Mouse (Mus musculus) neutrophil, adult 65 days (primary cell): Measurements from ENCODE around the gene Plcb2. TPM values are rescaled to one million over a fixed set of nuclear protein-coding genes. Genes with fewer than 3 reads are reported as not detected.

ENCODE experiments used
- total RNA-seq: library from RNA; stranded (reverse); gene quantifications from 2 replicates; pipeline ENCODE4 v1.2.4, GENCODE M21; 2023

Gene Plcb2
- 141 and 180 TPM in 2 replicates for total RNA-seq

DNA sequence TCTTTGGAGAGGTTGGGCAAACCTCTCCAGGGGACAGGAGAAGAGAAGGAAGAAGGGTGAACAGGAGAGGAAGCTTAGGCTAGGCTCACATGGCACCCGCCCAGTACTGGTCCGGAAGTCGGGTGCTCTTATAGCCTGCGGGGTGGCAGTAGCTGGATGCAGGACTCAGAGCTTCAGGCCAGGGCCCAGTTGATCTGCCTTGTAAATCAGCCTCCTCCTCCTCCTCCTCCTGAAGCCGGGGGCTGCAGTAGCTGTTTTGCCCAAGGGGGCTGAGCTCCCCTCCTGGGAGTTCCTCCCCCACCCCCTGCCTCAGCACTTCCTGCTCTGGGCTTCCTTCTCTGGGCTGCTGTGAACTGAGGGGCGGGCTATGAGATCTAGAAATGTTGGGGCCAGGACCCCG is at the start of gene Plcb2:
Plcb2 (minus strand) TSS at position 102 of the 400 bp plus-strand sequence.

DNA sequence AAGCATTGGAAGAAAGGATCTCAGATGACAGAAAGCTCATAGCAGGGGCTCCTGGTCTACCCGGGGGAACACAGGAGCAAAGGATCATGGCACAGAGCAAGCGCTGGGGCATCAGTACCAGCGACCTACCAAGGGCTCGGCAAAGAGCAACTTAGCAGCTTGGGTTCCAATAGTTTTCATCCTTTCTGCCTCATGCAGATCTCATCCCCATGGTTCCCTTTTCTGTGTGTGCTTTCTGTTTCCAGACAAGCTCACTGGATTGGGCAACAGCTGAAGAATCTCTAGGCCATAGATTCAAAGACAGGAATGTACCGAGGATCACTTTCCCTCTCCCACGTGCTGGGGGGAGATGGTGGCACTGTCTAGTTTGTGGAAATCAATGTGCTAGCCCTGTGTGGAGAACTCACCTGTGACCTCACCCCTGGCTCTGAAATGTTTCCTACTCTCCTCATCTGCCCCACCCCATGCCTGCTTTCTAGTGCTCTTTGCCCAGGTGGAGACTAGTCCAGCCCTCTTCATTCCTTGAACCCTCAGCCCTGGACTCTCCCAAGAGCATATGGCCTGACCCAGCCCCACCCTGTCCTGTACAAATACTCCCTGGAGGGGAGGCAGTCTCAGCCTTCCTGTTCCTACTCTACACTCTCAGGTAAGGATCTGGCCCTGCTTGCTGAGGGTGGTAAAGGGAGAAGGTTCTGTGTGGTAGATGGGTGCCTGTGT is 44.1 kb upstream of the Plcb2 start, which contains the start of gene Phgr1:
Phgr1 (plus strand) TSS at position 612 of the 717 bp plus-strand sequence.

DNA sequence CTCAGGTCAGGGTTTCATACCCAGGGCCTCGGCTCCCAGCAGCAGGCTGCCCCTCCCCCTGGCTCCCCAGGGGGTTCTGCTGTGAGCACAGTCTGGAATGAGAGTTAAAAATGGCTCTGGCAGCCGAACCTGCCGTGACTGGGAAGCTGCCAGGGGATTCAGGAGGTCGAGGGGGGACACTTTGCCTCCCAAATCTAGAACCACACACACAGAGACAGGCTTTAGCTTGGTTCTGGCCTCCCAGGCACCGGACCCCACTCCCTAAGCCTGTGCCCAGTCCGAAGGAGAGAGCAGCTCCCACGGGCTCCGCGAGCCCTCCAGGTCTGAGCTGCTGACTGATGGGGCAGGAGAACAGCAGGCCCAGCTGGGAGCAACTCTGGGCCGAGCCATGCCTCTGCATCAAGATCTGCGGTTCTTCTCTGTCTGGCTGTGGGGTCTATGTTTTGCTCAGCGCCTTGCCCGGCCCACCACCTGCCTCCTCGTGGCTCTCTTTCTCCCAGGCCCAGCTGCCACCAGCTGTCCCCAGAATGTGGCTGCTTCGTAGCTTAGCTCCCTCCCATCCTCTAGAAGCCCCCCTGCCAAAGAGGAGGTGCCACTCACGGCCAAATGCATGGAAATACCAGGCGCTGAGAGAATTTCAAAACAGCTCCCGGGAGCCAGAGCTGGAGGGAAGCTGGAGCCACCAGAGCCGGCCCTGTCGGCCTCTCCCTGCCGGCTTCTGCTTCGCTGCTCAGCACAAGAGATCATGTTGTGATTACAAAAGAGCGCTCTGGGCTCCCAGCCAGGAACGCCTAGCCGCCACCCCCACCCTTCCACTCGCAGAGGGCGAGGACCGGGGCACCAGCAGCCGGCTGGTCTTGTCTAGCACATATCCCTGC is 33.9 kb upstream of the Plcb2 start, which contains the start of gene Ccdc9b:
Ccdc9b (minus strand) TSS at position 756 of the 878 bp plus-strand sequence.

DNA sequence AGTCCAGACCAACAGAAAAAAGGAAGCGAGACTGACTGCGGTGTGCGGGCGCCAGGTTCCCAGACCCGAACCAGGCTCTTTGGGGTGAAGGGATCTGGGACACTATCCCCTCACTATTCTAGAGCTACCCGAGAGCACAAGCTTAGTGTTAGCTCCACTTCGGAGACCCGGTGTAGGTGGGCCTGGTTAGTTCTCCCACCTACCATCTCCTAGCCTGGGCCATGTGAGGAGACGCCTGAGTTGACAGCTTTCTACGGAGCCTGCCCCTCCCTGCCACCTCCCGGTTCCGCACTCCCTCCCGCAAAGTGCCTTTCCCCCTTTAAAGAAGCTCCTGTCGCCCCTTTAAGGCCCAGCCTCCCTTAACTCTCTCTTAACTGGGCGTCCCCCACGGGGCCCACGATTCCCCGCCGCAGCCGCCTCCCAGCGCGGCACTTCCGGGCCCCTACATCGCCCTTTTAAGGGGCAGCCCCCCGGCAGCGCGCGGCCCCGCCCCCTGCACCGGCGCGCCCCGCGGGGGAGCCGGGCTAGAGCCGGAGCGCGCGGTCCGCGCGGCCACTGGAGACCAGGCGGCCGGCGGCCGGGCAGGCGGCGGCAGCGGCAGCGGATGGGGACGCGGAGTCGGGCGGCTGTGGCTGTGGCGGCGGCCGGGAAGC is 17.1 kb upstream of the Plcb2 start, which contains the start of gene Inafm2:
Inafm2 (plus strand) TSS at position 527 of the 653 bp plus-strand sequence.

DNA sequence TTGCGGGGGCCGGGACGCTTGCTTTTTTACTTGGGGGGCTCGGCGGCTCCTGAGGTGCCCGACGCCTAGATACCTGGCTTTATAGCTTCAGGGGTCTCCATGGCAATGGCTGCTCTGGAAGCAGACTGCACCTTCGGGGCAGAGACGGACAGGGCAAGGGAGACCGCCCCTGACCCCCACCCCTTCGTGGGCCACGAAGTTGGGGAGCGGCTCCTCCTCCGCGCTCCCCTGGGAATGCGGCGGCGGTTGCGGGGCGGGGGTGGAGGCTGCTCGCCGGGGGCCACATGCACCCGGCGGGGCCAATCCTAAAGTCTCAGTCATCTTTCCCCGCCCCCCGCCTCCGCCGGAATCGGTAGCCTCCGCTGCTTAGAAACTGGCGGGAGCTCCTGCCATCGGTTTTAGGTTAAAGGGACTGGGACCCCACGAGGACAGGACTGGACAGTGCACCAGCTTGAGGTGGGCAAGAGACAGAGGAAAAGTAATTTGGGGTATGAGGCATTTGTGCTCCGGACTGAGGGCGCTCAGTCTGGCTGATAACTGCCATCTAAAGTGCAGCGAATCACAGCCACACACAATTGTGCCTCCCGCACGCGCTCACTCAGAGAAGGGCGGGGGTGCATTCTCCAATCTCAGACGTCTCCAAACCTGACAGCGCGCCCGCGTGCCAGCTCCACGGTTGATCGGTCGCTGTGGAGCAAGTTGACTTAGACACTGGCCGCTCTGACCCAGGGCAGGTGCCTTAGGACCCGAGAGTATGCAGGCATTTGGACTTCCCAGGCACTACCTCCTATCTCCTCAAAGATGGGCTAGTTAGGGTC is 24.1 kb downstream of the Plcb2 start, which contains the start of gene Ankrd63:
Ankrd63 (minus strand) TSS at position 51 of the 818 bp plus-strand sequence.

DNA sequence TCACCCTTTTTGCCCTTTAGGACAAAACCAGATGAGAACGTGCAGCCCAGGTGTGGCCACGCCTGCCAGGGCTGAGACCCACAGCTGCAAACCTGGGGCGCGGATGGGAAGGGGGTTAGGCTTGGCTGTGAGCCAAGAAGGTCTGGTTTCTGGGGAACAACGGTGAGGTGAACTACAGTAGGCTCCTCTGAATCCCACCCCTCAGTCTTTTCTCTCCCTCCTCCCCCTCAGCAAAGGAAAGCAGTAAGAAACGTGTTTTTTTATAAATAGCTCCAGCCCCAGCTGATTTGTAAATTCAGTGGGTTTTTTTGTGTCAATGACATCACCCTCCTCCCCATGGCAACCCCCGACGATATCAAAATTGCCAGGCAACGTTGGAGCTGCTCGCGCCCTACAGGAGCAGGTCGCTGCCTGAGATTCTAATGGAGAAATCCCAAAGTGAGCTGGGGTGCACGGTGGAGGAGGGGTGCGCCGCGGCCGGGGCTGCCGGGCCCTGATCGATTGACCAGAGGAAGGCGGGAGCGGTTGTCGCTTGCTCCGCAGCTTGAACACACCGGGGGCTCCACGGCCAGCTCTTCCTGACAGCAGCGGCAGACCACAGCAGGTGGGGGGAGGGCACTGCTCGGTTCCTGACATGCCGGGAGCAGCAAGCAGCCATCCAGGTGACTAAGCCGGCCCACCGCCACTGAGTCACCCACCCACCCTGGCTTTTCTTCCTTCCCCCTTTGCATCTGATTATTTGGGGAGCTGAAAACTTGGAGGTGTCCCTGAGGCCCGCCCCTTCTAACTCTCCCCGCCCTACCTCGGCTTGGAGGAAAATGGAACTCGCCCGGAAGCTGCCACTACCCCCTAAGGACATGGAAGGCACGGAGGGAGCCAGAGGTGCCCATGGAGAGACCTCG is 65.1 kb downstream of the Plcb2 start, which contains the start of gene Pak6:
Pak6 (plus strand) TSS at position 402 of the 902 bp plus-strand sequence.

Other genes starting within 250 kb of the Plcb2 start
- 64.4 and 66.7 TPM in 2 replicates for gene Srp14, start 248.7 kb downstream of the Plcb2 start, total RNA-seq
- 5.6 and 13.9 TPM in 2 replicates for gene Bmf, start 178.8 kb downstream of the Plcb2 start, total RNA-seq
- gene Bub1b, start 130.2 kb downstream of the Plcb2 start, total RNA-seq, result 32.8 and 37.9 TPM in 2 replicates
- 0.23 TPM in 1 of 2 replicates, not detected in the other for gene Pak6, start 65.1 kb downstream of the Plcb2 start, total RNA-seq
- 1.3 and 2.1 TPM in 2 replicates for gene Ankrd63, start 24.5 kb downstream of the Plcb2 start, total RNA-seq
- gene Inafm2, start 17.3 kb upstream of the Plcb2 start, total RNA-seq, result 11.2 and 12.4 TPM in 2 replicates
- 0.25 TPM in 1 of 2 replicates, not detected in the other for gene Ccdc9b, start 34.2 kb upstream of the Plcb2 start, total RNA-seq
- gene Phgr1, start 44.3 kb upstream of the Plcb2 start, total RNA-seq, result not detected in 2 replicates
- not detected in 2 replicates for gene Disp2, start 51.3 kb upstream of the Plcb2 start, total RNA-seq
- gene Knstrn, start 85.6 kb upstream of the Plcb2 start, total RNA-seq, result 35.7 and 38.8 TPM in 2 replicates
- 27.2 and 50.3 TPM in 2 replicates for gene Ivd, start 133.5 kb upstream of the Plcb2 start, total RNA-seq
- gene Bahd1, start 171.9 kb upstream of the Plcb2 start, total RNA-seq, result 8.2 and 12.0 TPM in 2 replicates
- 1.7 and 3.0 TPM in 2 replicates for gene Chst14, start 198.1 kb upstream of the Plcb2 start, total RNA-seq